Comparison of ENCODE assay signal across 11 mouse cellular contexts in genomic region chr13:44704036-44704801, GRCm38 (mm10).
"Had no signal": no experiment of that assay in that cellular context is flagged by ENCODE, and none has a peak within 500 bp of the region (broad histone marks: within the 10 kb centered on the region; RNA-seq: fewer than 3 reads in every experiment).

No protein-coding gene starts in this region.

- H3K27me3 ChIP-seq: limb, embryonic 13.5 days; neural tube, embryonic 12.5 days had no signal

- H3K4me1 ChIP-seq: limb, embryonic 13.5 days had no signal

- H3K27ac ChIP-seq: kidney, postnatal 0 days; limb, embryonic 13.5 days; liver, embryonic 14.5 days; neural tube, embryonic 12.5 days had no signal

- H3K36me3 ChIP-seq: limb, embryonic 13.5 days; neural tube, embryonic 12.5 days had no signal

- H3K9ac ChIP-seq: limb, embryonic 13.5 days; liver, embryonic 14.5 days; neural tube, embryonic 12.5 days had no signal

- H3K9me3 ChIP-seq: limb, embryonic 13.5 days; neural tube, embryonic 12.5 days had no signal

- H3K4me3 ChIP-seq: limb, embryonic 13.5 days; neural tube, embryonic 12.5 days had no signal

- DNase-seq: left cerebral cortex, postnatal 4 days; lung, adult 18-20 months; lung, postnatal 36 days; midbrain, embryonic 14.5 days; right cerebral cortex, postnatal 25 days; thymus, adult 18-20 months; thymus, postnatal 14 days had no signal

- H3K4me2 ChIP-seq: limb, embryonic 13.5 days; neural tube, embryonic 12.5 days had no signal
